Mouse (Mus musculus): ENCODE results near the gene Fermt3. TPM values are rescaled to one million over a fixed set of nuclear protein-coding genes. Genes with fewer than 3 reads are reported as not detected.
A peak's percentile ranks its signal among the peaks of the same experiment; 100 is the strongest.

The Fermt3 gene
- polyA plus RNA-seq, 1 experiment from 2014 or later = 10.3 TPM

- H3K27me3 ChIP-seq (ENCODE audit: low read depth, poor library complexity, severe bottlenecking) = no peaks in the 10 kb centered on the region
- H3K4me1 ChIP-seq = peaks cover 33% of the 10 kb centered on the region
- peak overlapping the region; percentile 72 for H3K4me3 ChIP-seq
- no peak for DNase-seq (ENCODE audit: low spot score)
- no peaks in the 10 kb centered on the region for H3K9me3 ChIP-seq (replicated peaks)
- peak overlapping the region; percentile 97 for H3K27ac ChIP-seq (replicated peaks)
- H3K36me3 ChIP-seq = peaks cover 22% of the 10 kb centered on the region
- 59% methylated on average over 5 of the region's 5 CpGs for WGBS
Observed at GRCm38 (mm10) chr19:6949951-6950350, 69.3 kb downstream of the Fermt3 start.

- Histone ChIP-seq H3K9me3 (replicated peaks) (no peaks in the 10 kb centered on the region), H3K27ac (replicated peaks) (peak overlapping the region; percentile 97), H3K27me3 (ENCODE audit: low read depth, poor library complexity, severe bottlenecking) (no peaks in the 10 kb centered on the region), H3K36me3 (peaks cover 21% of the 10 kb centered on the region), H3K4me1 (peaks cover 33% of the 10 kb centered on the region), H3K4me3 (peak overlapping the region; percentile 72; the same call in 1 of the 2 replicates)
- 90% methylated on average over 5 of the region's 5 CpGs for WGBS
- no peak for DNase-seq (ENCODE audit: low spot score)
Observed at GRCm38 (mm10) chr19:6949532-6949931, 69.7 kb downstream of the Fermt3 start.

Other genes starting within 250 kb of the Fermt3 start
- gene Rps6ka4, start 178.8 kb downstream of the Fermt3 start, polyA plus RNA-seq (2016; fragmentation: Nextera tagmentation; extraction: Ambion mirVana) = 5.0 and 7.9 TPM in 2 replicates
- 0.33 and 0.57 TPM in 2 replicates for gene Ccdc88b, start 161.3 kb downstream of the Fermt3 start, polyA plus RNA-seq (2016; fragmentation: Nextera tagmentation; extraction: Ambion mirVana)
- gene Trmt112, start 109.8 kb downstream of the Fermt3 start, polyA plus RNA-seq (2016; fragmentation: Nextera tagmentation; extraction: Ambion mirVana) = 150 and 156 TPM in 2 replicates
- gene Prdx5, start 109.4 kb downstream of the Fermt3 start, polyA plus RNA-seq (2016; fragmentation: Nextera tagmentation; extraction: Ambion mirVana) = 169 and 180 TPM in 2 replicates
- 8.9 and 9.5 TPM in 2 replicates for gene Esrra, start 97.7 kb downstream of the Fermt3 start, polyA plus RNA-seq (2016; fragmentation: Nextera tagmentation; extraction: Ambion mirVana)
- gene Catsperz, start 94.1 kb downstream of the Fermt3 start, polyA plus RNA-seq (2016; fragmentation: Nextera tagmentation; extraction: Ambion mirVana) = 0.35 and 0.43 TPM in 2 replicates
- 0.11 TPM in 1 of 2 replicates, not detected in the other for gene Kcnk4, start 85.0 kb downstream of the Fermt3 start, polyA plus RNA-seq (2016; fragmentation: Nextera tagmentation; extraction: Ambion mirVana)
- 66.6 and 69.8 TPM in 2 replicates for gene Bad, start 77.6 kb downstream of the Fermt3 start, polyA plus RNA-seq (2016; fragmentation: Nextera tagmentation; extraction: Ambion mirVana)
- gene Gpr137, start 77.0 kb downstream of the Fermt3 start, polyA plus RNA-seq (2016; fragmentation: Nextera tagmentation; extraction: Ambion mirVana) = 29.5 and 33.9 TPM in 2 replicates
- 90.8 and 116 TPM in 2 replicates for gene Ppp1r14b, start 44.5 kb downstream of the Fermt3 start, polyA plus RNA-seq (2016; fragmentation: Nextera tagmentation; extraction: Ambion mirVana)
- gene Plcb3, start 43.0 kb downstream of the Fermt3 start, polyA plus RNA-seq (2016; fragmentation: Nextera tagmentation; extraction: Ambion mirVana) = 22.4 and 23.7 TPM in 2 replicates
- 115 and 127 TPM in 2 replicates for gene Fkbp2, start 39.0 kb downstream of the Fermt3 start, polyA plus RNA-seq (2016; fragmentation: Nextera tagmentation; extraction: Ambion mirVana)
- 35.2 and 40.8 TPM in 2 replicates for gene Vegfb, start 31.8 kb downstream of the Fermt3 start, polyA plus RNA-seq (2016; fragmentation: Nextera tagmentation; extraction: Ambion mirVana)
- 20.8 and 23.1 TPM in 2 replicates for gene Dnajc4, start 26.9 kb downstream of the Fermt3 start, polyA plus RNA-seq (2016; fragmentation: Nextera tagmentation; extraction: Ambion mirVana)
- gene Nudt22, start 23.4 kb downstream of the Fermt3 start, polyA plus RNA-seq (2016; fragmentation: Nextera tagmentation; extraction: Ambion mirVana) = 19.1 and 20.3 TPM in 2 replicates
- gene Trpt1, start 23.3 kb downstream of the Fermt3 start, polyA plus RNA-seq (2016; fragmentation: Nextera tagmentation; extraction: Ambion mirVana) = 9.5 and 11.3 TPM in 2 replicates
- 427 and 470 TPM in 2 replicates for gene Stip1, start 20.5 kb upstream of the Fermt3 start, polyA plus RNA-seq (2016; fragmentation: Nextera tagmentation; extraction: Ambion mirVana)
- 2.2 and 2.9 TPM in 2 replicates for gene Macrod1, start 37.3 kb upstream of the Fermt3 start, polyA plus RNA-seq (2016; fragmentation: Nextera tagmentation; extraction: Ambion mirVana)
- 6.0 and 7.5 TPM in 2 replicates for gene Flrt1, start 86.3 kb upstream of the Fermt3 start, polyA plus RNA-seq (2016; fragmentation: Nextera tagmentation; extraction: Ambion mirVana)
- 274 and 293 TPM in 2 replicates for gene Otub1, start 186.8 kb upstream of the Fermt3 start, polyA plus RNA-seq (2016; fragmentation: Nextera tagmentation; extraction: Ambion mirVana)
- 895 and 900 TPM in 2 replicates for gene Cox8a, start 198.1 kb upstream of the Fermt3 start, polyA plus RNA-seq (2016; fragmentation: Nextera tagmentation; extraction: Ambion mirVana)
- 105 and 107 TPM in 2 replicates for gene Naa40, start 221.7 kb upstream of the Fermt3 start, polyA plus RNA-seq (2016; fragmentation: Nextera tagmentation; extraction: Ambion mirVana)
- 62.2 and 73.1 TPM in 2 replicates for gene Rcor2, start 247.9 kb upstream of the Fermt3 start, polyA plus RNA-seq (2016; fragmentation: Nextera tagmentation; extraction: Ambion mirVana)